Mouse (Mus musculus) layer of hippocampus, adult 11-12 months (tissue): ENCODE measurements at regions not wholly inside any gene's neighbourhood (a gene's known extent, or its start where the extent isn't known, plus 50 kb on each side); places are given as distances from the start of the nearest gene placed in this dataset.
"Not testable (repeated sequence)": the region's sequence is repeated elsewhere in the genome, so short reads cannot be mapped to it uniquely, and the experiment has no call there.

ENCODE experiments used
- DNase-seq: peaks from one replicate; pipeline ENCODE4 v3.0.0; 2022; ENCODE audit warnings: low spot score

GRCm38 (mm10) chr8:126877039-126877365 lies 68.6 kb downstream of the Tomm20 start:
- no peak for DNase-seq

GRCm38 (mm10) chr8:126876300-126877038 lies 69.2 kb downstream of the Tomm20 start:
- DNase-seq = no peak

GRCm38 (mm10) chr8:126875491-126876155 lies 70.0 kb downstream of the Tomm20 start:
- DNase-seq = no peak

GRCm38 (mm10) chr8:126874846-126875245 lies 70.8 kb downstream of the Tomm20 start:
- DNase-seq = no peak

GRCm38 (mm10) chr8:126874126-126874730 lies 71.4 kb downstream of the Tomm20 start:
- no peak for DNase-seq

- DNase-seq = no peak
Observed at GRCm38 (mm10) chr8:126873306-126873705, 72.3 kb downstream of the Tomm20 start.

GRCm38 (mm10) chr8:126872574-126872973 lies 73.1 kb downstream of the Tomm20 start:
- DNase-seq = peak; percentile 59

- no peak for DNase-seq
Observed at GRCm38 (mm10) chr8:126872133-126872532, 73.5 kb downstream of the Tomm20 start.

- no peak for DNase-seq
Observed at GRCm38 (mm10) chr8:126869464-126869850, 76.2 kb downstream of the Tomm20 start.

- DNase-seq = no peak
Observed at GRCm38 (mm10) chr8:126868831-126869463, 76.7 kb downstream of the Tomm20 start.

- DNase-seq = no peak
Observed at GRCm38 (mm10) chr8:126867121-126867988, 78.3 kb downstream of the Tomm20 start.

- DNase-seq = no peak
Observed at GRCm38 (mm10) chr8:126864314-126864948, 81.2 kb downstream of the Tomm20 start.

GRCm38 (mm10) chr8:126863661-126864060 lies 82.0 kb downstream of the Tomm20 start:
- not testable (repeated sequence) for DNase-seq

- DNase-seq = no peak
Observed at GRCm38 (mm10) chr8:126861754-126862153, 83.9 kb downstream of the Tomm20 start.

- no peak for DNase-seq
Observed at GRCm38 (mm10) chr8:126860630-126861029, 85.0 kb downstream of the Tomm20 start.

- DNase-seq = no peak
Observed at GRCm38 (mm10) chr8:126859706-126860424, 85.8 kb downstream of the Tomm20 start.

GRCm38 (mm10) chr8:126857307-126858203 lies 88.1 kb downstream of the Tomm20 start:
- DNase-seq = no peak

GRCm38 (mm10) chr8:126855914-126856313 lies 89.7 kb downstream of the Tomm20 start:
- no peak for DNase-seq

- DNase-seq = no peak
Observed at GRCm38 (mm10) chr8:126855056-126855609, 90.5 kb downstream of the Tomm20 start.
